ENCODE assay signal across 9 mouse cellular contexts in the genomic region with DNA sequence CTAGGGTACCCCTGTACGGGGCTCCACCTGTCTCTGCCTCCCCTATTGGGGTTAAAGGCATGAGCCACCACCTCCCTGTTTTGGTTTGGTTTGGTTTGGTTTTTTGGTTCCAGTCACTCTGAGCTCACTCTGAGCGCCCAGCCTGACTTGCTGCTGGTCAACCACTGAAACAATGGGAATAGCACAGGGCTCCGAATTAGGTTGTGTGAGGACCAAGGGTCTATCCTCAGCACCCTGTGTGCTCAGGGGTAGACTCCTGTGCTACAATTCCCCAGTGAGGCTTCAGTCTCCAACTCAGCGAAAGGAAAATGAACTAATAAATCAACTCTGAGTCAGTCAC. TPM values are rescaled to one million over a fixed set of nuclear protein-coding genes. Genes with fewer than 3 reads are reported as not detected.
DNase-seq lines count a peak whose midpoint lies in the region; ATAC-seq and TF ChIP-seq lines count a peak whose summit lies in the region.
"Had no signal": no experiment of that assay in that cellular context is flagged by ENCODE, and none has a peak within 500 bp of the region (broad histone marks: within the 10 kb centered on the region; RNA-seq: fewer than 3 reads in every experiment).

No protein-coding gene starts in this region.

- no peak for TF ChIP-seq CTCF in left cerebral cortex, adult 2 months (IDR thresholded peaks at IDR 0.05)
- TF ChIP-seq CTCF in olfactory bulb, adult 2 months (IDR thresholded peaks at IDR 0.05; ENCODE audit: insufficient read depth, low read depth, low read length): no peak

- no peak for DNase-seq in left cerebral cortex, adult 2 months (ENCODE audit: extremely low spot score in 1 of 2, low spot score in 2 of 2)
- DNase-seq in left cerebral cortex, postnatal 4 days: no peak
- no peak for DNase-seq in limb, embryonic 10.5 days (ENCODE audit: low spot score)
- no peak for DNase-seq in spleen, postnatal 10 days (ENCODE audit: low spot score in 2 of 2)
- no peak for DNase-seq in left cerebral cortex, adult 18-20 months (ENCODE audit: low spot score in 2 of 2)
- no peak for DNase-seq in embryo, embryonic 9.5 days (ENCODE audit: extremely low spot score)

- H3K36me3 ChIP-seq in embryonic facial prominence, embryonic 15.5 days: peaks cover 21% of the 10 kb centered on the region
- peaks cover 13% of the 10 kb centered on the region for H3K36me3 ChIP-seq in limb, embryonic 10.5 days

- no peaks in the 10 kb centered on the region for H3K9me3 ChIP-seq in embryonic facial prominence, embryonic 15.5 days (replicated peaks)
- H3K9me3 ChIP-seq in limb, embryonic 10.5 days (replicated peaks): no peaks in the 10 kb centered on the region

- no peak for ATAC-seq in embryonic facial prominence, embryonic 15.5 days (ENCODE audit: insufficient number of reproducible peaks, low FRiP score, low TSS enrichment, low read depth)

- H3K4me1 ChIP-seq in embryonic facial prominence, embryonic 15.5 days: peaks cover 8% of the 10 kb centered on the region
- peaks cover 19% of the 10 kb centered on the region; the same call in 1 of the 2 replicates for H3K4me1 ChIP-seq in limb, embryonic 10.5 days
- H3K4me1 ChIP-seq in olfactory bulb, adult 2 months (ENCODE audit: control insufficient read depth, insufficient read depth, low read length): peaks cover 11% of the 10 kb centered on the region; the same call in 1 of the 2 replicates

- no peaks in the 10 kb centered on the region for H3K27me3 ChIP-seq in embryonic facial prominence, embryonic 15.5 days
- peaks cover 12% of the 10 kb centered on the region; the same call in 1 of the 2 replicates for H3K27me3 ChIP-seq in limb, embryonic 10.5 days (ENCODE audit: low read depth, poor library complexity, severe bottlenecking)

- H3K27ac ChIP-seq in left cerebral cortex, adult 2 months: peak overlapping the region; percentile 55
- H3K27ac ChIP-seq in embryonic facial prominence, embryonic 15.5 days (replicated peaks): no peak overlapping the region
- peak overlapping the region; percentile 86 for H3K27ac ChIP-seq in limb, embryonic 10.5 days
- H3K27ac ChIP-seq in olfactory bulb, adult 2 months (ENCODE audit: insufficient read depth, low read depth, low read length): no peak overlapping the region

- intact Hi-C loops in left cerebral cortex, adult 2 months (cut with DNase I): no loop called here
- intact Hi-C loops in left cerebral cortex, postnatal 4 days (cut with DNase I): loop anchor here (5.0 kb wide), 1 partner anchor 37 kb away; no protein-coding TSS in a partner anchor

- TF ChIP-seq POLR2A in olfactory bulb, adult 2 months (IDR thresholded peaks at IDR 0.05; ENCODE audit: insufficient read depth, low read depth, low read length): no peak

- H3K4me2 ChIP-seq in embryonic facial prominence, embryonic 15.5 days (replicated peaks): peak overlapping the region; percentile 58

- peak overlapping the region; percentile 71 for H3K4me3 ChIP-seq in left cerebral cortex, adult 2 months
- peak overlapping the region; percentile 64 for H3K4me3 ChIP-seq in embryonic facial prominence, embryonic 15.5 days (replicated peaks)
- H3K4me3 ChIP-seq in limb, embryonic 10.5 days: peak overlapping the region; percentile 68
- H3K4me3 ChIP-seq in olfactory bulb, adult 2 months (ENCODE audit: insufficient read depth, low read depth, low read length): peak overlapping the region; percentile 67

- WGBS in embryonic facial prominence, embryonic 15.5 days: 34% methylated on average over 4 of the region's 4 CpGs
- 35% methylated on average over 4 of the region's 4 CpGs for WGBS in limb, embryonic 10.5 days
- WGBS in olfactory bulb, adult 2 months: 36% methylated on average over 4 of the region's 4 CpGs

- peak overlapping the region; percentile 9; the same call in 1 of the 2 replicates for H3K9ac ChIP-seq in embryonic facial prominence, embryonic 15.5 days

RNA-seq across cellular contexts. Expression of a gene that starts 0.8 kb away (rescaled TPM):
- total RNA-seq in left cerebral cortex, adult 2 months (2021): 10 to 100 TPM; 14.6 to 14.8 TPM
- total RNA-seq in left cerebral cortex, postnatal 4 days (2021): 10 to 100 TPM; 14.6 to 18.8 TPM
- 13.2 and 14.1 TPM in 2 replicates for polyA plus RNA-seq in embryonic facial prominence, embryonic 15.5 days (2015; fragmentation: Nextera tagmentation; extraction: Ambion mirVana)
- polyA plus RNA-seq in limb, embryonic 10.5 days (2016; fragmentation: Nextera tagmentation; extraction: Ambion mirVana): 6.2 TPM in 2 replicates
- polyA plus RNA-seq in olfactory bulb, adult 2 months (2012; ENCODE audit: insufficient read depth, insufficient read length, low replicate concordance, missing spikeins): not detected in 2 replicates
- total RNA-seq in left cerebral cortex, adult 18-20 months (2021): 10 to 100 TPM; 13.0 to 15.7 TPM

RNA-seq across cellular contexts. Expression of a gene that starts 30.4 kb away (rescaled TPM):
- not detected for total RNA-seq in left cerebral cortex, adult 2 months (2021)
- not detected for total RNA-seq in left cerebral cortex, postnatal 4 days (2021)
- 0.11 TPM in 1 of 2 replicates, not detected in the other for polyA plus RNA-seq in embryonic facial prominence, embryonic 15.5 days (2015; fragmentation: Nextera tagmentation; extraction: Ambion mirVana)
- polyA plus RNA-seq in limb, embryonic 10.5 days (2016; fragmentation: Nextera tagmentation; extraction: Ambion mirVana): 0.21 and 0.24 TPM in 2 replicates
- not detected in 2 replicates for polyA plus RNA-seq in olfactory bulb, adult 2 months (2012; ENCODE audit: insufficient read depth, insufficient read length, low replicate concordance, missing spikeins)
- not detected for total RNA-seq in left cerebral cortex, adult 18-20 months (2021)
- total RNA-seq: hematopoietic stem cell, adult 5-6 weeks had no signal

RNA-seq across cellular contexts. Expression of a gene that starts 32.4 kb away (rescaled TPM):
- total RNA-seq in left cerebral cortex, adult 2 months (2021): not detected
- not detected for total RNA-seq in left cerebral cortex, postnatal 4 days (2021)
- 4.1 and 5.5 TPM in 2 replicates for polyA plus RNA-seq in embryonic facial prominence, embryonic 15.5 days (2015; fragmentation: Nextera tagmentation; extraction: Ambion mirVana)
- polyA plus RNA-seq in limb, embryonic 10.5 days (2016; fragmentation: Nextera tagmentation; extraction: Ambion mirVana): not detected in 2 replicates
- not detected in 2 replicates for polyA plus RNA-seq in olfactory bulb, adult 2 months (2012; ENCODE audit: insufficient read depth, insufficient read length, low replicate concordance, missing spikeins)
- total RNA-seq in left cerebral cortex, adult 18-20 months (2021): not detected
- total RNA-seq: hematopoietic stem cell, adult 5-6 weeks had no signal

RNA-seq across cellular contexts. Expression of a gene that starts 45.1 kb away (rescaled TPM):
- not detected for total RNA-seq in left cerebral cortex, adult 2 months (2021)
- total RNA-seq in left cerebral cortex, postnatal 4 days (2021): not detected
- polyA plus RNA-seq in embryonic facial prominence, embryonic 15.5 days (2015; fragmentation: Nextera tagmentation; extraction: Ambion mirVana): not detected in 2 replicates
- not detected in 2 replicates for polyA plus RNA-seq in limb, embryonic 10.5 days (2016; fragmentation: Nextera tagmentation; extraction: Ambion mirVana)
- not detected in 2 replicates for polyA plus RNA-seq in olfactory bulb, adult 2 months (2012; ENCODE audit: insufficient read depth, insufficient read length, low replicate concordance, missing spikeins)
- not detected for total RNA-seq in left cerebral cortex, adult 18-20 months (2021)
- total RNA-seq: hematopoietic stem cell, adult 5-6 weeks had no signal

RNA-seq across cellular contexts. Expression of a gene that starts 59.0 kb away (rescaled TPM):
- total RNA-seq in left cerebral cortex, adult 2 months (2021): not detected
- not detected for total RNA-seq in left cerebral cortex, postnatal 4 days (2021)
- polyA plus RNA-seq in embryonic facial prominence, embryonic 15.5 days (2015; fragmentation: Nextera tagmentation; extraction: Ambion mirVana): not detected in 2 replicates
- polyA plus RNA-seq in limb, embryonic 10.5 days (2016; fragmentation: Nextera tagmentation; extraction: Ambion mirVana): not detected in 2 replicates
- not detected in 2 replicates for polyA plus RNA-seq in olfactory bulb, adult 2 months (2012; ENCODE audit: insufficient read depth, insufficient read length, low replicate concordance, missing spikeins)
- not detected for total RNA-seq in left cerebral cortex, adult 18-20 months (2021)

Comparison
In these comparisons a context has a peak if more than half of its experiments do, and no peak if none do; other contexts are left out.
1. H3K27ac ChIP-seq: peak in left cerebral cortex, adult 2 months (single experiment) and limb, embryonic 10.5 days (single experiment); none in embryonic facial prominence, embryonic 15.5 days (single experiment) and olfactory bulb, adult 2 months (single experiment).
2. Peak in every context shown above with its lines, with median percentiles within 50 percentile points of each other: H3K4me3 ChIP-seq.